ENCODE assay signal across 13 mouse cellular contexts in genomic region chr8:127284462-127285216, GRCm38 (mm10).
DNase-seq lines count a peak whose midpoint lies in the region; ATAC-seq and TF ChIP-seq lines count a peak whose summit lies in the region.
"Had no signal": no experiment of that assay in that cellular context is flagged by ENCODE, and none has a peak within 500 bp of the region (broad histone marks: within the 10 kb centered on the region; RNA-seq: fewer than 3 reads in every experiment).

No protein-coding gene starts in this region.

- H3K4me3 ChIP-seq in kidney, embryonic 15.5 days (replicated peaks) = no peak overlapping the region
- no peak overlapping the region for H3K4me3 ChIP-seq in midbrain, postnatal 0 days (ENCODE audit: low read depth, low read length)
- no peak overlapping the region for H3K4me3 ChIP-seq in midbrain, embryonic 16.5 days (ENCODE audit: low read depth, low read length)
- H3K4me3 ChIP-seq in small intestine, adult 2 months (ENCODE audit: low read depth, low read length) = no peak overlapping the region
- H3K4me3 ChIP-seq: embryonic facial prominence, embryonic 12.5 days had no signal

- peaks cover 3% of the 10 kb centered on the region; the same call in 1 of the 2 replicates for H3K36me3 ChIP-seq in kidney, embryonic 15.5 days
- no peaks in the 10 kb centered on the region for H3K36me3 ChIP-seq in midbrain, postnatal 0 days (ENCODE audit: insufficient read depth, low read length)
- no peaks in the 10 kb centered on the region for H3K36me3 ChIP-seq in midbrain, embryonic 16.5 days (ENCODE audit: control insufficient read depth, insufficient read depth, low read length)
- no peaks in the 10 kb centered on the region for H3K36me3 ChIP-seq in small intestine, adult 2 months (ENCODE audit: control insufficient read depth, insufficient read depth, low read length)
- H3K36me3 ChIP-seq: embryonic facial prominence, embryonic 12.5 days had no signal

- H3K27me3 ChIP-seq in kidney, embryonic 15.5 days = no peaks in the 10 kb centered on the region
- H3K27me3 ChIP-seq in midbrain, postnatal 0 days (ENCODE audit: insufficient read depth, low read length) = no peaks in the 10 kb centered on the region
- no peaks in the 10 kb centered on the region for H3K27me3 ChIP-seq in midbrain, embryonic 16.5 days (ENCODE audit: control insufficient read depth, insufficient read depth, low read depth, low read length)
- no peaks in the 10 kb centered on the region for H3K27me3 ChIP-seq in small intestine, adult 2 months (ENCODE audit: control insufficient read depth, insufficient read depth, low read length)
- H3K27me3 ChIP-seq: embryonic facial prominence, embryonic 12.5 days had no signal

- peaks cover 3% of the 10 kb centered on the region; the same call in 1 of the 2 replicates for H3K4me1 ChIP-seq in kidney, embryonic 15.5 days
- no peaks in the 10 kb centered on the region for H3K4me1 ChIP-seq in midbrain, postnatal 0 days (ENCODE audit: insufficient read depth, low read length)
- peaks cover 9% of the 10 kb centered on the region; the same call in 1 of the 2 replicates for H3K4me1 ChIP-seq in midbrain, embryonic 16.5 days (ENCODE audit: control insufficient read depth, insufficient read depth, low read length)
- H3K4me1 ChIP-seq in small intestine, adult 2 months (ENCODE audit: control insufficient read depth, insufficient read depth, insufficient read length, low read length) = no peaks in the 10 kb centered on the region; the same call in 1 of the 2 replicates
- H3K4me1 ChIP-seq: embryonic facial prominence, embryonic 12.5 days had no signal

- no peak for TF ChIP-seq POLR2A in small intestine, adult 2 months (IDR thresholded peaks at IDR 0.05; ENCODE audit: low read depth, low read length)

- no peak overlapping the region for H3K4me2 ChIP-seq in kidney, embryonic 15.5 days
- H3K4me2 ChIP-seq in midbrain, postnatal 0 days (ENCODE audit: low read depth, low read length, poor library complexity, severe bottlenecking) = no peak overlapping the region
- no peak overlapping the region for H3K4me2 ChIP-seq in midbrain, embryonic 16.5 days (ENCODE audit: low read length)
- H3K4me2 ChIP-seq: embryonic facial prominence, embryonic 12.5 days had no signal

- DNase-seq in cerebellum, postnatal 10 days = peak; percentile 22 to 34
- DNase-seq in cerebellum, adult 11-12 months = no peak
- no peak for DNase-seq in kidney, postnatal 14 days
- DNase-seq in midbrain, postnatal 0 days (ENCODE audit: low spot score) = no peak
- DNase-seq in adrenal gland, adult 8-10 months = no peak
- DNase-seq: adrenal gland, postnatal 25 days; cerebellum, adult 8-10 months; right cerebral cortex, postnatal 14 days had no signal

- H3K9me3 ChIP-seq in kidney, embryonic 15.5 days (replicated peaks) = no peaks in the 10 kb centered on the region
- H3K9me3 ChIP-seq in midbrain, postnatal 0 days (ENCODE audit: low read length) = no peaks in the 10 kb centered on the region
- no peaks in the 10 kb centered on the region for H3K9me3 ChIP-seq in midbrain, embryonic 16.5 days (replicated peaks; ENCODE audit: control insufficient read depth, low read length, poor library complexity, severe bottlenecking)
- H3K9me3 ChIP-seq: embryonic facial prominence, embryonic 12.5 days had no signal

- no peak overlapping the region for H3K27ac ChIP-seq in kidney, embryonic 15.5 days
- H3K27ac ChIP-seq in midbrain, postnatal 0 days (ENCODE audit: low read depth, low read length) = no peak overlapping the region
- no peak overlapping the region for H3K27ac ChIP-seq in midbrain, embryonic 16.5 days (ENCODE audit: low read length)
- H3K27ac ChIP-seq in small intestine, adult 2 months (ENCODE audit: insufficient read depth, low read depth, low read length) = no peak overlapping the region
- H3K27ac ChIP-seq: embryonic facial prominence, embryonic 12.5 days had no signal

- 80% methylated on average over 9 of the region's 9 CpGs for WGBS in kidney, embryonic 15.5 days
- 79% methylated on average over 9 of the region's 9 CpGs for WGBS in midbrain, postnatal 0 days
- 80% methylated on average over 9 of the region's 9 CpGs for WGBS in midbrain, embryonic 16.5 days
- WGBS in small intestine, adult 2 months = 71% methylated on average over 9 of the region's 9 CpGs

- TF ChIP-seq CTCF in midbrain, postnatal 0 days (IDR thresholded peaks at IDR 0.05) = peak; percentile 68
- TF ChIP-seq CTCF in small intestine, adult 2 months (IDR thresholded peaks at IDR 0.05; ENCODE audit: extremely low read depth, insufficient read length, insufficient replicate concordance, low read depth, low read length) = peak; percentile 22; the same call in 1 of the 2 replicates

- 0 out of 2 replicates have a peak, but pooled peaks have one; percentile 25 for ATAC-seq in kidney, embryonic 15.5 days (replicated peaks; ENCODE audit: low FRiP score)
- no peak for ATAC-seq in midbrain, postnatal 0 days (ENCODE audit: low FRiP score)
- ATAC-seq in midbrain, embryonic 16.5 days = no peak
- ATAC-seq: forebrain, embryonic 14.5 days had no signal

- no peak overlapping the region for H3K9ac ChIP-seq in kidney, embryonic 15.5 days
- H3K9ac ChIP-seq in midbrain, postnatal 0 days (replicated peaks; ENCODE audit: low read length, poor library complexity, severe bottlenecking) = no peak overlapping the region
- H3K9ac ChIP-seq in midbrain, embryonic 16.5 days (ENCODE audit: low read depth, low read length) = no peak overlapping the region
- H3K9ac ChIP-seq: embryonic facial prominence, embryonic 12.5 days had no signal

Comparison
In these comparisons a context has a peak if more than half of its experiments do, and no peak if none do; other contexts are left out.
1. DNase-seq: peak in cerebellum, postnatal 10 days (2 of 2); none in cerebellum, adult 11-12 months (single experiment), kidney, postnatal 14 days (single experiment), midbrain, postnatal 0 days (single experiment) and adrenal gland, adult 8-10 months (single experiment).